9 mouse cellular contexts compared by ENCODE assay signal in genomic region chr12:74316344-74316973, GRCm38 (mm10). TPM values are rescaled to one million over a fixed set of nuclear protein-coding genes. Genes with fewer than 3 reads are reported as not detected.
DNase-seq lines count a peak whose midpoint lies in the region; ATAC-seq lines count a peak whose summit lies in the region.
"Had no signal": no experiment of that assay in that cellular context is flagged by ENCODE, and none has a peak within 500 bp of the region (broad histone marks: within the 10 kb centered on the region; RNA-seq: fewer than 3 reads in every experiment).

Gm11042 (minus strand) TSS chr12:74316394.

- H3K9me3 ChIP-seq in heart, embryonic 11.5 days (replicated peaks; ENCODE audit: control insufficient read depth, low read length) = no peaks in the 10 kb centered on the region
- H3K9me3 ChIP-seq in forebrain, embryonic 11.5 days (ENCODE audit: control insufficient read depth, low read length) = no peaks in the 10 kb centered on the region
- no peaks in the 10 kb centered on the region for H3K9me3 ChIP-seq in neural tube, embryonic 14.5 days (ENCODE audit: control insufficient read depth, low read length)

- H3K9ac ChIP-seq in heart, embryonic 11.5 days (ENCODE audit: low read depth, low read length) = peak within 1 kb of the TSS; percentile 61
- H3K9ac ChIP-seq in forebrain, embryonic 11.5 days (ENCODE audit: low read length) = peak within 1 kb of the TSS; percentile 65
- peak within 1 kb of the TSS; percentile 56 for H3K9ac ChIP-seq in neural tube, embryonic 14.5 days (replicated peaks; ENCODE audit: low read depth, low read length)

- 32% methylated on average over 16 of the region's 18 CpGs for WGBS in heart, embryonic 11.5 days (ENCODE audit: insufficient replicate concordance)
- WGBS in forebrain, embryonic 11.5 days = 34% methylated on average over 16 of the region's 18 CpGs
- 27% methylated on average over 15 of the region's 18 CpGs for WGBS in neural tube, embryonic 14.5 days

- ATAC-seq in heart, embryonic 11.5 days (replicated peaks; ENCODE audit: insufficient number of reproducible peaks, low FRiP score, low TSS enrichment) = peak; percentile 47; the same call in 1 of the 2 replicates
- peak; percentile 70 for ATAC-seq in forebrain, embryonic 11.5 days (replicated peaks; ENCODE audit: low FRiP score)
- peak; percentile 64 for ATAC-seq in neural tube, embryonic 14.5 days (ENCODE audit: low read depth)
- no peak for ATAC-seq in activated CD4-positive, CD25-positive, alpha-beta regulatory T cell, adult 4 months

- H3K4me2 ChIP-seq in heart, embryonic 11.5 days = peak within 1 kb of the TSS; percentile 55
- H3K4me2 ChIP-seq in forebrain, embryonic 11.5 days (ENCODE audit: low read depth, low read length, severe bottlenecking) = peak within 1 kb of the TSS; percentile 59
- H3K4me2 ChIP-seq in neural tube, embryonic 14.5 days (ENCODE audit: low read depth, low read length) = peak within 1 kb of the TSS; percentile 62

- H3K4me3 ChIP-seq in heart, embryonic 11.5 days (ENCODE audit: low read depth, low read length) = peak within 1 kb of the TSS; percentile 42
- peak within 1 kb of the TSS; percentile 40 for H3K4me3 ChIP-seq in forebrain, embryonic 11.5 days (ENCODE audit: low read depth, low read length)
- peak within 1 kb of the TSS; percentile 35 for H3K4me3 ChIP-seq in neural tube, embryonic 14.5 days (ENCODE audit: low read depth, low read length)

- H3K36me3 ChIP-seq in heart, embryonic 11.5 days (ENCODE audit: control insufficient read depth, insufficient read depth, low read length) = no peaks in the 10 kb centered on the region
- H3K36me3 ChIP-seq in forebrain, embryonic 11.5 days (ENCODE audit: control insufficient read depth, insufficient read depth, low read length) = no peaks in the 10 kb centered on the region
- no peaks in the 10 kb centered on the region for H3K36me3 ChIP-seq in neural tube, embryonic 14.5 days (ENCODE audit: control insufficient read depth, insufficient read depth, low read length)

- H3K27me3 ChIP-seq in heart, embryonic 11.5 days (ENCODE audit: control insufficient read depth, insufficient read depth, low read length) = no peaks in the 10 kb centered on the region
- H3K27me3 ChIP-seq in forebrain, embryonic 11.5 days (ENCODE audit: control insufficient read depth, insufficient read depth, low read length) = no peaks in the 10 kb centered on the region
- H3K27me3 ChIP-seq in neural tube, embryonic 14.5 days (ENCODE audit: control insufficient read depth, insufficient read depth, low read length) = no peaks in the 10 kb centered on the region

- no peaks in the 10 kb centered on the region for H3K4me1 ChIP-seq in heart, embryonic 11.5 days (ENCODE audit: control insufficient read depth, insufficient read depth, low read length)
- no peaks in the 10 kb centered on the region for H3K4me1 ChIP-seq in forebrain, embryonic 11.5 days (replicated peaks; ENCODE audit: control insufficient read depth, insufficient read depth, low read length)
- no peaks in the 10 kb centered on the region for H3K4me1 ChIP-seq in neural tube, embryonic 14.5 days (ENCODE audit: control insufficient read depth, insufficient read depth, low read length)

- H3K27ac ChIP-seq in heart, embryonic 11.5 days (ENCODE audit: low read depth, low read length) = no peak within 1 kb of the TSS
- peak within 1 kb of the TSS; percentile 63 for H3K27ac ChIP-seq in forebrain, embryonic 11.5 days (ENCODE audit: low read depth, low read length)
- H3K27ac ChIP-seq in neural tube, embryonic 14.5 days (ENCODE audit: low read depth, low read length) = peak within 1 kb of the TSS; percentile 84

- no peak for DNase-seq in heart, adult 9 months (ENCODE audit: low spot score in 2 of 2)
- DNase-seq in Muller cell, postnatal 12 days (ENCODE audit: inconsistent ontology term) = peak; percentile 16
- peak; percentile 62 for DNase-seq in forebrain, embryonic 11.5 days (ENCODE audit: low spot score)
- DNase-seq in kidney, postnatal 10 days = peak; percentile 14
- no peak for DNase-seq in adrenal gland, adult 8-10 months

RNA-seq across cellular contexts. Expression of gene Gm11042, which starts in this region (rescaled TPM):
- not detected in 2 replicates for polyA plus RNA-seq in heart, embryonic 11.5 days (2014; fragmentation: Nextera tagmentation; extraction: Ambion mirVana)
- polyA plus RNA-seq in forebrain, embryonic 11.5 days (2014; fragmentation: Nextera tagmentation; extraction: Ambion mirVana) = not detected in 2 replicates
- not detected in 2 replicates for polyA plus RNA-seq in neural tube, embryonic 14.5 days (2014; fragmentation: Nextera tagmentation; extraction: Ambion mirVana)
- polyA plus RNA-seq in activated CD4-positive, CD25-positive, alpha-beta regulatory T cell, adult 4 months (2017; shearing (Covaris generic)) = not detected
- not detected for total RNA-seq in adrenal gland, adult 8-10 months (2022)
- total RNA-seq: MEL had no signal

Comparison
In these comparisons a context has a peak if more than half of its experiments do, and no peak if none do; other contexts are left out.
1. Peak in ATAC-seq, H3K4me3 ChIP-seq, H3K9ac ChIP-seq and H3K4me2 ChIP-seq in heart, embryonic 11.5 days; RNA of the gene not detected or under 1 TPM.
2. Peak in DNase-seq, ATAC-seq, H3K4me3 ChIP-seq, H3K27ac ChIP-seq, H3K9ac ChIP-seq and H3K4me2 ChIP-seq in forebrain, embryonic 11.5 days; RNA of the gene not detected or under 1 TPM.
3. Peak in ATAC-seq, H3K4me3 ChIP-seq, H3K27ac ChIP-seq, H3K9ac ChIP-seq and H3K4me2 ChIP-seq in neural tube, embryonic 14.5 days; RNA of the gene not detected or under 1 TPM.
4. DNase-seq: peak in Muller cell, postnatal 12 days (single experiment) and kidney, postnatal 10 days (single experiment); none in heart, adult 9 months (0 of 2) and adrenal gland, adult 8-10 months (single experiment).
5. Peak in every context shown above with its lines, with median percentiles within 50 percentile points of each other: H3K4me2 ChIP-seq, H3K4me3 ChIP-seq and H3K9ac ChIP-seq.